Mouse (Mus musculus) olfactory bulb, adult 2 months (tissue): ENCODE measurements at regions not wholly inside any gene's neighbourhood (a gene's known extent, or its start where the extent isn't known, plus 50 kb on each side); places are given as distances from the start of the nearest gene placed in this dataset.

Experiments used
- CTCF ChIP-seq: fragments of 200-500 bp; IDR thresholded peaks from 2 replicates; pipeline ENCODE4 v1.5.1; 2012; ENCODE audit warnings: low read depth, mild to moderate bottlenecking, low read length, moderate library complexity; ENCODE audit not compliant: insufficient read depth
- POLR2A ChIP-seq: fragments of 200-500 bp; IDR thresholded peaks from 2 replicates; pipeline ENCODE4 v1.6.1; 2012; ENCODE audit warnings: mild to moderate bottlenecking, low read depth, low read length, moderate library complexity; ENCODE audit not compliant: insufficient read depth

DNA sequence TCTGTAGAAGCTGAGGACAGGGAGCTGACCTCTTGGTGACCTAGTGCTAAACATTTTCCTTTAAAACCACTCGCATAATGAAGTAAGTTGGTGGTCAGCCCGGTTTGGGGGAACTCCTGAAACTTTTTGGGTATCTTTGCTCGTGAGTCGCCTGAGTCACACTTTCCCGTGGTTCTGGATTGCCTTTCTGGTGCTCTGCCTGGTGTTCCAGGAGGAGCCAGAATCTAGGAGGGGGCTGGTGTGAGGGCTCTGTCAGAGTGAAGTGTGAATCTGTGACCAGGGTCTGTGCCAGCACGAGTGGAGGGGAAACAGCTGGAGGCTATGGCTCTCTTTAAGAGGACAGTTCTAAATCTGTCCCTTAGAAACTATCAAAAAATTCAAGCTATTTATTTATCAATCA lies 141.8 kb upstream of the Rap1b start:
- no peak for TF ChIP-seq CTCF
- no peak for TF ChIP-seq POLR2A
